In genomic region chr7:38214473-38215214, GRCm38 (mm10) we compare ENCODE assay signal across 16 mouse cellular contexts. TPM values are rescaled to one million over a fixed set of nuclear protein-coding genes. Genes with fewer than 3 reads are reported as not detected.
DNase-seq lines count a peak whose midpoint lies in the region; ATAC-seq and TF ChIP-seq lines count a peak whose summit lies in the region.
"Had no signal": no experiment of that assay in that cellular context is flagged by ENCODE, and none has a peak within 500 bp of the region (broad histone marks: within the 10 kb centered on the region; RNA-seq: fewer than 3 reads in every experiment).

No protein-coding gene starts in this region.

- peak overlapping the region; percentile 36 for H3K27ac ChIP-seq in spleen, adult 2 months (ENCODE audit: insufficient read depth, low read length)
- H3K27ac ChIP-seq in small intestine, adult 2 months (ENCODE audit: insufficient read depth, low read depth, low read length): peak overlapping the region; percentile 41; the same call in 1 of the 2 replicates
- H3K27ac ChIP-seq: embryonic facial prominence, embryonic 12.5 days; heart, adult 2 months; hindbrain, postnatal 0 days; layer of hippocampus, adult 2 months; midbrain, embryonic 15.5 days had no signal

- peak; percentile 69 to 74 for ATAC-seq in hematopoietic stem cell, adult 5-6 weeks (replicated peaks in 1 of 2; ENCODE audit: insufficient read depth in 1 of 2, low FRiP score in 2 of 2, low TSS enrichment in 1 of 2, low read depth in 1 of 2, poor library complexity in 2 of 2, severe bottlenecking in 2 of 2)
- ATAC-seq: hindbrain, postnatal 0 days; midbrain, embryonic 15.5 days had no signal

- H3K4me1 ChIP-seq in spleen, adult 2 months (ENCODE audit: control insufficient read depth, insufficient read depth, insufficient read length): peaks cover 9% of the 10 kb centered on the region; the same call in 1 of the 2 replicates
- peaks cover 37% of the 10 kb centered on the region for H3K4me1 ChIP-seq in small intestine, adult 2 months (ENCODE audit: control insufficient read depth, insufficient read depth, insufficient read length, low read length)
- H3K4me1 ChIP-seq: embryonic facial prominence, embryonic 12.5 days; midbrain, embryonic 15.5 days had no signal

- H3K27me3 ChIP-seq in spleen, adult 2 months (ENCODE audit: control insufficient read depth, insufficient read depth, low read length): no peaks in the 10 kb centered on the region
- H3K27me3 ChIP-seq in small intestine, adult 2 months (ENCODE audit: control insufficient read depth, insufficient read depth, low read length): no peaks in the 10 kb centered on the region
- H3K27me3 ChIP-seq: embryonic facial prominence, embryonic 12.5 days; midbrain, embryonic 15.5 days had no signal

- TF ChIP-seq CTCF in spleen, adult 2 months (IDR thresholded peaks at IDR 0.05; ENCODE audit: extremely low read depth, insufficient read depth, insufficient read length, insufficient replicate concordance): no peak
- TF ChIP-seq CTCF in small intestine, adult 2 months (IDR thresholded peaks at IDR 0.05; ENCODE audit: extremely low read depth, insufficient read length, insufficient replicate concordance, low read depth, low read length): no peak

- TF ChIP-seq POLR2A in spleen, adult 2 months (IDR thresholded peaks at IDR 0.05; ENCODE audit: low read depth, low read length): no peak
- no peak for TF ChIP-seq POLR2A in small intestine, adult 2 months (IDR thresholded peaks at IDR 0.05; ENCODE audit: low read depth, low read length)

- no peak for DNase-seq in spleen, adult 2 months (ENCODE audit: low read depth in 1 of 2, low spot score in 2 of 2)
- no peak for DNase-seq in spleen, postnatal 4 days (ENCODE audit: low spot score in 2 of 2)
- DNase-seq in left cerebral cortex, adult 9 months (ENCODE audit: low spot score in 2 of 2): no peak
- DNase-seq in cerebellum, adult 8-10 months: no peak
- DNase-seq in kidney, postnatal 4 days: no peak
- no peak for DNase-seq in embryo, embryonic 10 days (ENCODE audit: low spot score)
- DNase-seq: cerebellum, postnatal 25 days; heart, adult 2 months; heart, postnatal 14 days; lung, postnatal 14 days had no signal

- 9% methylated on average over 5 of the region's 5 CpGs for WGBS in spleen, adult 2 months
- 56% methylated on average over 5 of the region's 5 CpGs for WGBS in small intestine, adult 2 months

- H3K36me3 ChIP-seq in spleen, adult 2 months (ENCODE audit: control insufficient read depth, insufficient read depth, low read length): no peaks in the 10 kb centered on the region
- no peaks in the 10 kb centered on the region for H3K36me3 ChIP-seq in small intestine, adult 2 months (ENCODE audit: control insufficient read depth, insufficient read depth, low read length)
- H3K36me3 ChIP-seq: embryonic facial prominence, embryonic 12.5 days; midbrain, embryonic 15.5 days had no signal

- H3K4me3 ChIP-seq in spleen, adult 2 months (ENCODE audit: extremely low read depth, insufficient read depth, insufficient read length): no peak overlapping the region
- H3K4me3 ChIP-seq in small intestine, adult 2 months (ENCODE audit: low read depth, low read length): no peak overlapping the region
- H3K4me3 ChIP-seq: embryonic facial prominence, embryonic 12.5 days; heart, adult 2 months; layer of hippocampus, adult 2 months; midbrain, embryonic 15.5 days had no signal

RNA-seq across cellular contexts. Expression of gene Plekhf1, which starts 13.2 kb away (rescaled TPM):
- 1.6 TPM in 2 replicates for polyA plus RNA-seq in spleen, adult 2 months (2012; rRNA removed)
- 0.69 and 1.4 TPM in 2 replicates for total RNA-seq in hematopoietic stem cell, adult 5-6 weeks (2017)
- 5.4 and 12.8 TPM in 2 replicates for polyA plus RNA-seq in small intestine, adult 2 months (2012; rRNA removed)

RNA-seq across cellular contexts. Expression of gene 1600014C10Rik, which starts 31.6 kb away (rescaled TPM):
- polyA plus RNA-seq in spleen, adult 2 months (2012; rRNA removed): 14.1 and 19.5 TPM in 2 replicates
- 17.9 and 20.1 TPM in 2 replicates for total RNA-seq in hematopoietic stem cell, adult 5-6 weeks (2017)
- 8.8 and 27.4 TPM in 2 replicates for polyA plus RNA-seq in small intestine, adult 2 months (2012; rRNA removed)

RNA-seq across cellular contexts. Expression of gene Pop4, which starts 56.6 kb away (rescaled TPM):
- 4.0 and 5.1 TPM in 2 replicates for polyA plus RNA-seq in spleen, adult 2 months (2012; rRNA removed)
- 55.8 and 56.6 TPM in 2 replicates for total RNA-seq in hematopoietic stem cell, adult 5-6 weeks (2017)
- 3.3 and 3.7 TPM in 2 replicates for polyA plus RNA-seq in small intestine, adult 2 months (2012; rRNA removed)
